Mouse (Mus musculus): ENCODE results near the gene 2300003K06Rik.

DNA sequence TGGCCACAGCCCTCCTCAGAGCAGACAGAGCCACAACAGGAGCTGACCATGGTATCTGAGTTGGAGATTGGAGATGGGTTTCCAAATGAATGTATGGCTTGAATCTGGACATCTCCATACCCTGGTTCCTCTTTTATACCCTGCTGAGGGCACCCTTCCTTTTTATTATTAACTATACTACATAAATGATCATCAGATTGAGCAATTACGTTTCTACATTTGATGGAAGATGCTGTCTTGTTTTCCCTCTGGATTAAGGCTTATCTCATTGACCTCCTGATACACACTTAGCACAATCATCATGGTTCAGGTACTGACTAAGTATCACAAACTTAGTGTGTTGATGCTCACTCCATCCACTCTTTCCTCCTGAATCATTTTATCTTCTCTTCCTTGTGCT is at the start of gene 2300003K06Rik:
- TF ChIP-seq CTCF (IDR thresholded peaks at IDR 0.05; ENCODE audit: borderline replicate concordance, insufficient read depth, low read depth, low read length) (no peak), POLR2A (IDR thresholded peaks at IDR 0.05; ENCODE audit: borderline replicate concordance, insufficient read depth, low read length) (no peak)
